Mouse (Mus musculus) G1E-ER4 (cell line): Measurements from ENCODE around the gene Iqcd. TPM values are rescaled to one million over a fixed set of nuclear protein-coding genes. Genes with fewer than 3 reads are reported as not detected.

Source experiments
- GATA1 ChIP-seq: IDR thresholded peaks from one replicate; pipeline ENCODE4 v1.8.0; 2012; ENCODE audit warnings: low read length, inconsistent platforms
- polyA plus RNA-seq: library from polyadenylated mRNA; stranded (reverse); fragments of >175 nt; gene quantifications from 2 replicates; pipeline ENCODE4 v1.2.3, GENCODE M21; 2012

The Iqcd gene
- polyA plus RNA-seq, 1 experiment: 1.2 TPM

DNA sequence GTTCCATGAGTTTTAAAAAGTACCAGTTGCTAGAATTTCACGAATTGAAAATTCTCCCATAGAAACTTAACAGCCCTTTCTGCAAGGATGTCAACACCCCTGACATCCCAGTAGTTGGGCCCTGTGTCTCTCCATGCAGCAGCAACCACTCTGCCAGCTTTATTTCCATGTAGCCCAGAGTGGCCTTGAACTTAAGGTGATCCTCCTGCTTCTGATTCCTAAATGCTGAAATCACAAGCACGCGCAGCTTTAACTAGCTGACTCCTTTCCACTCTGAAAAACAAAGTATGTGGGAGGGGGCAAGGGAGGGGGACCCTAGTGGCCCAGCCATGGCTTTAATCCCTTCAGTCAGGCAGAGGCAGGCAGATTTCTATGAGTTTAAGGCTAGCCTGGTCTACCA lies 18.5 kb downstream of the Iqcd start:
- TF ChIP-seq GATA1: no peak

- TF ChIP-seq GATA1: no peak
Observed at GRCm38 (mm10) chr5:120609246-120609775, 20.5 kb downstream of the Iqcd start.

DNA sequence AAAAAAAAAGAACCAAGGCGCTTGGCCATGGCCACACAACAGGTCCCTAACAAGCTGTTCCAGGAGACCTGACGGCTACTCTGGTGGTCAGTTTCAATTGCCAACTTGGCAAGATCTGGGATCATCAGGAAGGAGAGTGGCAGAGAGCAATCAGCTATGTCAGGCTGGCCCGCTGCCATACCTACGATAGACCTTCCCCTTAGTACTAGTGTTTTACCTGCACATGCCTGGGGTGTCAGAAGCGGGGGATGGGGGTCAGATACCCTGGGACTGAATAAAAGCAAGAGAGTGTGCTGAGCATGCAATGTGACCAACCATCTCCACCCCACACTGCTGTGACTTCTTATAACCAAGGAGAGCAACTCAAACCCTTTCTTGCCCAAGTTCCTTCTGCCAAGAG lies 22.1 kb downstream of the Iqcd start:
- TF ChIP-seq GATA1: no peak

- no peak for TF ChIP-seq GATA1
Observed at GRCm38 (mm10) chr5:120611416-120611815, 22.6 kb downstream of the Iqcd start.

DNA sequence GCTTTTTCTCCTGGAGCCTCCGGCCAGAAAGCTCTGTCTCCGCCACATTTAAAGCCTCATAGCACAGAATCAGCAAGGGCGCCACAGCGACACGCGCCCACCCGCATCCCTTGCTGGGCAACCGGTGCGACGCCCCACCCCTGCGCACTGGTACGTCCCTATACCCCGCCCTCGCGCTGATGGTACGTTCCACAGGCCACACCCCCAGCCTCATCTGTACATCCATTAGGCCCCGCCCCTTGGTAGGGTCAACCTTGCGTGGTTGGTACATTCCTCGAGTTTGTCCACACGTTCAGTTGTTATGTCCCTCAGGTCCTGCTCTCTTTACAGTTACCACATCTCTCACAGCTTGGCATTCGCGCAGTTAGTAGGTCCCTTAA lies 23.6 kb downstream of the Iqcd start, which contains the start of the genes Rita1 and Ddx54:
Gene Rita1 (minus strand): TSS at position 148 of the 380 bp plus-strand sequence.
Gene Ddx54 (plus strand): TSS at position 298 of the 380 bp plus-strand sequence.
- no peak for TF ChIP-seq GATA1

DNA sequence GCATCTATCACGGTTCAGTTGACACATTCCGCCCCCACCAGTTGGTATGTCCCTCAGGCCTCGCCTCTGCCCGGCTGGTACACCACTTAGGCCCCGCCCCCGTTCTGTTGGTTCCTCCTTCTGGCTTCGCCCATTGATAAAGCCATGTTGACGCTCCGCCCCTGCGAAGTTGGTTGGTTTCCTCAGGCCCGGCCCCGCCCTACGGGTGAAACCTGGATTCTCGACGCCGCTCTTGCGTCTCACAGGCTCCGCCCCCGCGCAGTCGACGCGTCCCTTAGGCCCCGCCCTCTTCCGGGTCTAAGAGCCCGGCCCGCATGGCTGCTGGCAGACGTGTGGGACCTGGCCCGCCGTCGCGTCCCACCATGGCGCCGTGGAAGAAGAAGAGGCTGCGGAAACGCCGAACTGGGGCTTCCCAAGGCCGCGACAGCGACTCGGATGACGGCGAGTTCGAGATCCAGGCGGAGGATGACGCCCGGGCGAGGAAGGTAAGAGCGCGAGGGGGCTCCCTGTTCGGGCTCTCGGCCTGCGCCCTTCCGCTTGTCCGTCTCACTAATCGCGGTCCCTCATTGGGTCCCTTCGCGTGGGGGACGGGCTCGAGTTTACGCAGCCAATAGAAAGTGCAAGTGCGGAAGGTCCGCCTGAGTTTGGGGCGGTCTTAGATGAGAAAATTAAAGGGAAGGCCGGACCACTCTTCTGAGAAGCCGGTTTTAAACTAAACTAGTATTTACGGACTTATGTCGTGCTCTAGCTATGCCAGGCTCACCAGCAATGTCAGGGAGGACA lies 24.2 kb downstream of the Iqcd start:
- TF ChIP-seq GATA1: no peak

- TF ChIP-seq GATA1: no peak
Observed at GRCm38 (mm10) chr5:120615903-120616302, 27.1 kb downstream of the Iqcd start.

DNA sequence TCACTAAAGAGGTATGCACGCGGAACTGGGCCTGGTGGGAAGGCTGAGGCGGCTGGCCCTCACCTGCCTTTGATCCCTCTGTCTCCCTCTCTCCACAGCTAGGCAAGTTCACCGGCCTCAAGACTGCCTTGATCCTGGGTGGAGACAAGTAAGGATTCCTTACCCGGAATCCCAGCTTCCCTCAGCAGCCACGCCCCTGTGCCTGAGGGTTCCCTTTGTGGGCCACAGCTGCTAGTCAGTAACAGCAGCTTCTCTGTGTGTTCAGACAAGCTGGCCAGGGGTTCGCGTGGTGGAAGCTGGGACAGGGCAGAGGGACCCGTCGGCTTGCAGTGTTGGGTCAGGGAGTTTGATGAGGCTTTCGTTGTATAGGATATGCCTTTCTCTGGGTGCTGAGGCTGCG lies 30.0 kb downstream of the Iqcd start:
- TF ChIP-seq GATA1: no peak

GRCm38 (mm10) chr5:120619201-120619600 lies 30.4 kb downstream of the Iqcd start:
- no peak for TF ChIP-seq GATA1

GRCm38 (mm10) chr5:120620375-120621077 lies 31.7 kb downstream of the Iqcd start:
- TF ChIP-seq GATA1: no peak

GRCm38 (mm10) chr5:120621078-120621765 lies 32.4 kb downstream of the Iqcd start:
- TF ChIP-seq GATA1: no peak

GRCm38 (mm10) chr5:120621846-120622197 lies 33.0 kb downstream of the Iqcd start:
- TF ChIP-seq GATA1: no peak

DNA sequence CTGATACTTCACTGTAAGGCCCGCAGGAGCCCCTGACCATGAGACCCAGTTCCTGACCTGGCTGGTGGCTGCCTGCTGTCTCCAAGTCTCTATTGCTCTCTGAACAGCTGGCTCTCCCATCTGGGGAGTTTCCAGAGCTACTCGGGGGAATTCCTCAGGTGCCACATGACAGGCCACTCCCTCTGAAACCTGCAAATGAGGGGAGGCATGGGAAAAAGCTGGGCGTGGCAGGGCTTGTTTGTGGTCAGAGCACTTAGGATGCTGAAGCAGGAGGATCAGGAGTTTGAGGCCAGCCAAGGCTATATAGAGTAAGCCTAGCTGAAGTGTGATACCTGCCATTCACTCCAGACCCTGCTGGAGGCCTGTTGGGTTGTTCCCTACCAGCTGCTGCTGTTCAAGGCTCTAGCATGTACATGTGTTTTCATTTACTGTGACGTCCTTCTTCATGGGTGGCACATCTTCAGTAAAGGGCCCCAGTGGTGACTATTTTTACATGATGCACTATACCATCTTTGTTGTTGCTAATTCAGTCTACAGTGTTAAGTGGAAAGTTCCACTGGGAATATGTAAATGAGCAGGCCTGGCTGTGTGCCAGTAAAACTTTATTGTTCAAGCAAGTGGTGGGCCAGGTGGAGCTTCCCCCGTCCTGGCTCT lies 33.5 kb downstream of the Iqcd start:
- no peak for TF ChIP-seq GATA1

DNA sequence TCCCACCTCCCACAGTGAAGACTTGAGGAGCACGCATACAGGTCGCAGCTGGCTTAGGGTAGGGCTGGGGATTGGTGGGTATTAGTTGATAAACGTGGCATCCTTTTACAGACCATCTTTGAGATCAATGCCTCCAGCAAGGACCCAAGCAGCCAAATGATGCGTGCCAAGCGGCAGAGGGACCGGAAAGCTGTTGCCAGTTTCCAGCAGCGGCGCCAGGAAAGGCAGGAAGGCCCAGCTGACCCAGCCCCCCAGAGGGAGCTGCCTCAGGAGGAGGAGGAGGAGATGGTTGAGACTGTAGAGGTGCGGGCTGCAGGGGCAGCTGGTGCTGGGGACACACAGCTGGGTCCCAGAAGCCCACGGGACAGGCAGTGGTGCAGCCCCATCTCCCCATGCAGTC lies 35.6 kb downstream of the Iqcd start:
- no peak for TF ChIP-seq GATA1

- TF ChIP-seq GATA1: no peak
Observed at GRCm38 (mm10) chr5:120626399-120626798, 37.6 kb downstream of the Iqcd start.

- TF ChIP-seq GATA1: no peak
Observed at GRCm38 (mm10) chr5:120627515-120628300, 38.9 kb downstream of the Iqcd start.
